Mouse (Mus musculus): ENCODE data around the gene Tmem222. TPM values are rescaled to one million over a fixed set of nuclear protein-coding genes. Genes with fewer than 3 reads are reported as not detected.

Gene Tmem222
- total and polyA plus RNA-seq, 3 experiments, result 51.8 to 69.2 TPM; not detected in 1

- Histone ChIP-seq H3K27me3 (ENCODE audit: control insufficient read depth in 1 of 2, insufficient read depth in 2 of 2, low read length in 2 of 2) (no peaks in the 10 kb centered on the region), H3K27ac (ENCODE audit: control insufficient read depth, low read depth, low read length) (no peak overlapping the region), H3K36me3 (ENCODE audit: control insufficient read depth in 1 of 2, insufficient read depth in 2 of 2, low read length in 2 of 2) (no peaks in the 10 kb centered on the region; a peak in 2 of 4 replicates), H3K9me3 (replicated peaks; ENCODE audit: insufficient read depth, low read length) (no peaks in the 10 kb centered on the region), H3K79me2 (ENCODE audit: control insufficient read depth, insufficient read depth, low read length, poor library complexity) (no peaks in the 10 kb centered on the region), H3K4me3 (ENCODE audit: control insufficient read depth in 1 of 2, insufficient read depth in 1 of 2, low read depth in 2 of 2, low read length in 2 of 2) (no peak overlapping the region), H3K4me1 (ENCODE audit: control insufficient read depth in 1 of 2, insufficient read depth in 2 of 2, low read length in 2 of 2) (no peaks in the 10 kb centered on the region), H3K9ac (ENCODE audit: control insufficient read depth, low read depth, low read length, poor library complexity, severe bottlenecking) (no peak overlapping the region)
- TF ChIP-seq TCF12 (IDR thresholded peaks at IDR 0.05; ENCODE audit: low read depth, low read length), result no peak
- DNase-seq (ENCODE audit: low read depth, low spot score), result no peak
Measured at GRCm38 (mm10) chr4:133265759-133266158, 11.8 kb downstream of the Tmem222 start.

DNA sequence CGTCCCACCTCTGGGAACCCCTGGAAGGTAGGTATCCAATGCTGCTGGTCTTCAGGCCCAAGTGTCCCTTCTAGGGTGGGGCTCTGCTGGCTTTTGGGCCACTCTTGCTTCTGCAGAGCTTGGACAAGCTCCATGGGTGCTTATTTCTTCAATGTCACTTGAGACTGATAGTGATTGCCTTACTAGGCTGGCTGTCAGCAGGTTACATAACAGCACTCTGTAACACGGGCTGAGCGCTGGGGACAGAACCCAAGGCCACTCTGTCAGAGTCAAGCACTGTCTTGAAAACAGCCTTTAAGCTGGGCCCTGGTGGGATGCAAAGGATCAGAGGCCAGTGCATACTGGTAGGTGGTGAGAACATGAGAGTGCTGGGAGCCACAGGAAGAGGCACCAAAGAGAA lies 12.3 kb downstream of the Tmem222 start:
- DNase-seq (ENCODE audit: low read depth, low spot score), result no peak
- Histone ChIP-seq H3K4me1 (ENCODE audit: control insufficient read depth in 1 of 2, insufficient read depth in 2 of 2, low read length in 2 of 2) (no peaks in the 10 kb centered on the region), H3K27me3 (ENCODE audit: control insufficient read depth in 1 of 2, insufficient read depth in 2 of 2, low read length in 2 of 2) (no peaks in the 10 kb centered on the region), H3K36me3 (ENCODE audit: control insufficient read depth in 1 of 2, insufficient read depth in 2 of 2, low read length in 2 of 2) (no peaks in the 10 kb centered on the region; a peak in 2 of 4 replicates), H3K4me3 (ENCODE audit: control insufficient read depth in 1 of 2, insufficient read depth in 1 of 2, low read depth in 2 of 2, low read length in 2 of 2) (no peak overlapping the region), H3K79me2 (ENCODE audit: control insufficient read depth, insufficient read depth, low read length, poor library complexity) (no peaks in the 10 kb centered on the region), H3K9ac (ENCODE audit: control insufficient read depth, low read depth, low read length, poor library complexity, severe bottlenecking) (no peak overlapping the region), H3K9me3 (replicated peaks; ENCODE audit: insufficient read depth, low read length) (no peaks in the 10 kb centered on the region), H3K27ac (ENCODE audit: control insufficient read depth, low read depth, low read length) (no peak overlapping the region)
- TF ChIP-seq USF2 (IDR thresholded peaks at IDR 0.05; ENCODE audit: borderline replicate concordance in 1 of 2, insufficient read depth in 1 of 2, low read depth in 1 of 2, low read length in 2 of 2) (no peak), ETS1 (IDR thresholded peaks at IDR 0.05; ENCODE audit: low read depth, low read length) (no peak), TAL1 (IDR thresholded peaks at IDR 0.05; ENCODE audit: low read length) (no peak), SMC3 (IDR thresholded peaks at IDR 0.05; ENCODE audit: low read depth, low read length) (no peak), ZC3H11A (IDR thresholded peaks at IDR 0.05; ENCODE audit: low read depth, low read length) (no peak), KAT2A (conservative IDR thresholded peaks at IDR 0.05; ENCODE audit: low read depth, low read length) (no peak), MXI1 (IDR thresholded peaks at IDR 0.05; ENCODE audit: low read depth, low read length) (no peak), CHD1 (IDR thresholded peaks at IDR 0.05; ENCODE audit: low read depth, low read length) (no peak), TBP (IDR thresholded peaks at IDR 0.05; ENCODE audit: low read depth, low read length) (no peak), BHLHE40 (IDR thresholded peaks at IDR 0.05; ENCODE audit: borderline replicate concordance, low read depth, low read length) (no peak), EP300 (IDR thresholded peaks at IDR 0.05; ENCODE audit: low read depth in 1 of 2, low read length in 2 of 2) (no peak), MEF2A (IDR thresholded peaks at IDR 0.05; ENCODE audit: extremely low read depth, insufficient replicate concordance, low read depth, low read length, poor library complexity, severe bottlenecking) (no peak), NELFE (IDR thresholded peaks at IDR 0.05; ENCODE audit: low read depth, low read length) (no peak), MAFK (IDR thresholded peaks at IDR 0.05; ENCODE audit: borderline replicate concordance, low read depth, low read length) (no peak), MAX (IDR thresholded peaks at IDR 0.05; ENCODE audit: low read length) (no peak), GABPA (IDR thresholded peaks at IDR 0.05; ENCODE audit: low read depth, low read length) (no peak)
